Mouse (Mus musculus) limb, embryonic 10.5 days (tissue): ENCODE results near the gene Wdr35. TPM values are rescaled to one million over a fixed set of nuclear protein-coding genes. Genes with fewer than 3 reads are reported as not detected.
"Not testable (repeated sequence)": the region's sequence is repeated elsewhere in the genome, so short reads cannot be mapped to it uniquely, and the experiment has no call there.

Source experiments
- DNase-seq: peaks from one replicate; pipeline ENCODE4 v3.0.0-alpha.2; 2017; ENCODE audit warnings: low spot score
- H3K27ac ChIP-seq: fragments of 300-500 bp; sonication (generic); 2 replicates; pipeline ENCODE4 v1.5.1; 2016; ENCODE audit warnings: mild to moderate bottlenecking
- H3K27me3 ChIP-seq: fragments of 300-500 bp; sonication (generic); 2 replicates; pipeline ENCODE4 v1.6.1; 2016; ENCODE audit warnings: low read depth, mild to moderate bottlenecking; ENCODE audit not compliant: poor library complexity, severe bottlenecking
- H3K36me3 ChIP-seq: fragments of 300-500 bp; sonication (generic); 2 replicates; pipeline ENCODE4 v1.6.1; 2016; ENCODE audit warnings: mild to moderate bottlenecking, moderate library complexity
- H3K4me1 ChIP-seq: fragments of 300-500 bp; sonication (generic); 2 replicates; pipeline ENCODE4 v1.6.1; 2016
- H3K4me3 ChIP-seq: fragments of 300-500 bp; sonication (generic); 2 replicates; pipeline ENCODE4 v1.5.1; 2016; ENCODE audit warnings: mild to moderate bottlenecking, moderate library complexity
- H3K9me3 ChIP-seq: fragments of 300-500 bp; sonication (generic); replicated peaks from 2 replicates; pipeline ENCODE4 v1.6.1; 2016; ENCODE audit warnings: mild to moderate bottlenecking
- WGBS: fragments of 180-500 bp; shearing (Covaris S2); methylation state at CpG from one replicate; pipeline ENCODE4 v1.1.7; 2016; 5-methylcytosine and 5-hydroxymethylcytosine counted together
- polyA plus RNA-seq: library from polyadenylated mRNA; unstranded; fragments of >200 nt; fragmentation: Nextera tagmentation; extraction: Ambion mirVana; gene quantifications from 2 replicates; pipeline ENCODE4 v1.2.1, GENCODE M21; 2016

Gene Wdr35
- polyA plus RNA-seq, 1 experiment from 2014 or later: 27.3 TPM

DNA sequence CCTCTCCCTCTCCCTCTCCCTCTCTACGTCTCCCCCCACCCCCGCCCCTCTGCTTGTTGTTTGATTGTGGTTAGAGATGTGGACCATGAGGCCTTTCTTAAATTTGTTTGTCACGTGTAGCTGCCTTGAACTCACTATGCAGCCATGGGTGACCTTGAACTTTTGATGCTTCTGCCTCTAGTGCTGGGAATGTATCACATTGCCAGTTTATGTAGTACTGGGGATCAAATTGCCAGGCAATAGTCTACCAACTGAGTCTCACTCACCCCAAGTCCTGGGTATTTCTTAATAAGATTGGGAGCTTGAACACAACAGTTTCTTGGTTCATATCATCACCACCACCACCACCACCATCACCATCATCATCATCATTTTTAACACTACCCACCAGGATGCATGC is 47.3 kb downstream of the Wdr35 start:
- H3K36me3 ChIP-seq: peaks cover 10% of the 10 kb centered on the region
- H3K27me3 ChIP-seq: no peaks in the 10 kb centered on the region
- no peak overlapping the region for H3K4me3 ChIP-seq
- no peak for DNase-seq
- 72% methylated on average over 3 of the region's 3 CpGs for WGBS
- no peaks in the 10 kb centered on the region for H3K9me3 ChIP-seq
- H3K27ac ChIP-seq: no peak overlapping the region
- H3K4me1 ChIP-seq: peaks cover 7% of the 10 kb centered on the region; the same call in 1 of the 2 replicates

DNA sequence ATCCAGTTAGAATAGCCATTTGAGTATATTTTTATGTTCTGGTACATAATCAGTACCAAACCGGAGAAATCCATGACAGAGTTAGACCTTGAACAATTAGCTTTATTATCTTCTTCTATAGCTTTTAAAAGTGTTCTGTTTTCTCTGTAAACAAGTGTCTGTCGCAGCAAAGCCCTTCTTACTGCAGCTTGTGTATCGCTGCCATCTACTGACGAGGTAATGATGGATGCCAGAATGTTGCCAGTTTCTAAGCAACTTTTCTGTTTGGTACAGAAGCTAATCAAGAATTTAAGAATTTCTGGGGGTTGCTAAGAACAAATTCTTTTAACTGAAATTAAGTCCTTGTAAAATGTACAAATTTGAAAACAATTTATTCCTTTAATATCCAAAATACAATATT is 49.3 kb downstream of the Wdr35 start:
- no peak for DNase-seq
- H3K36me3 ChIP-seq: peaks cover 4% of the 10 kb centered on the region
- 69% methylated on average over 4 of the region's 4 CpGs for WGBS
- peaks cover 7% of the 10 kb centered on the region; the same call in 1 of the 2 replicates for H3K4me1 ChIP-seq
- no peaks in the 10 kb centered on the region for H3K27me3 ChIP-seq
- no peak overlapping the region for H3K27ac ChIP-seq
- no peaks in the 10 kb centered on the region for H3K9me3 ChIP-seq
- no peak overlapping the region for H3K4me3 ChIP-seq

DNA sequence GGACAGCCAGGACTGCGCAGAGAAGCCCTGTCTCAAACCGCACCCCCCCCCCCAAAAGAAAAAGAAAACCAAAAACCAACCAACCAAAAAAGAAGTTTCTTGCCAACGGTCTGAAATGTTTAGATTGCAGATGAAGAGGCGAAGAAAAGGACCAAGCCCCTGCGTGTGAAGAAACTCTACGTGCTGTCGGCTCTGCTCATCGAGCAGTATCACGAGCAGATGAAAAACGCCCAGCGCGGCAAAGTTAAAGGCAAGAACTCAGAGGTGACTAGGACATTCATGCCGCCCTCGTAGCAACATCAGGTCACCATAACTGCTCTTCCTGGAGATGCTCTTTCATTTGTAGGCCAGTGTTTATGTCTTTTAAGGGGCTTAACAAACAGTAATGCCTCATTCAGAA is 50.4 kb downstream of the Wdr35 start:
- Histone ChIP-seq H3K27ac (no peak overlapping the region), H3K36me3 (0 out of 2 replicates have a peak, but pooled peaks cover 6% of the 10 kb centered on the region), H3K27me3 (no peaks in the 10 kb centered on the region), H3K4me3 (no peak overlapping the region), H3K9me3 (no peaks in the 10 kb centered on the region), H3K4me1 (peaks cover 7% of the 10 kb centered on the region; the same call in 1 of the 2 replicates)
- 95% methylated on average over 14 of the region's 14 CpGs for WGBS
- DNase-seq: no peak

DNA sequence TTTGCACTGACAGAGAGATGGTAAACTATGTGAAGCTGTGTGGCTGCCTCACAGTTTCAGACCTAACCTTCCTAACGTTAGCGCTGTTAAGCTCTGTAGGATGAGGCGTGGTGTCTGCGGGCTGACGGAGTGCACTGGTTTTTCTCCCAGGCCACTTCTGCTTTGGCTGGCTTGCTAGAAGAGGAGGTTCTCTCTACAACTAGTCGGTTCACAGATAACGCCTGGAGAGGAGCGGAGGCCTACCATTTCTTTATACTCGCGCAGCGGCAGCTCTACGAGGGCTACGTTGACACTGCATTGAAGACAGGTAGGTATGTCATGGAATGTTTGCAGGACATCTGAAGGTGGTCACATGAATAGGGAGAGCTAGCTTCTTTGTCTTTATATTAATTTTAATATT is 51.0 kb downstream of the Wdr35 start:
- no peak for DNase-seq
- Histone ChIP-seq H3K9me3 (no peaks in the 10 kb centered on the region), H3K27me3 (no peaks in the 10 kb centered on the region), H3K36me3 (0 out of 2 replicates have a peak, but pooled peaks cover 6% of the 10 kb centered on the region), H3K4me3 (no peak overlapping the region), H3K27ac (no peak overlapping the region), H3K4me1 (peaks cover 7% of the 10 kb centered on the region; the same call in 1 of the 2 replicates)
- 88% methylated on average over 13 of the region's 13 CpGs for WGBS

DNA sequence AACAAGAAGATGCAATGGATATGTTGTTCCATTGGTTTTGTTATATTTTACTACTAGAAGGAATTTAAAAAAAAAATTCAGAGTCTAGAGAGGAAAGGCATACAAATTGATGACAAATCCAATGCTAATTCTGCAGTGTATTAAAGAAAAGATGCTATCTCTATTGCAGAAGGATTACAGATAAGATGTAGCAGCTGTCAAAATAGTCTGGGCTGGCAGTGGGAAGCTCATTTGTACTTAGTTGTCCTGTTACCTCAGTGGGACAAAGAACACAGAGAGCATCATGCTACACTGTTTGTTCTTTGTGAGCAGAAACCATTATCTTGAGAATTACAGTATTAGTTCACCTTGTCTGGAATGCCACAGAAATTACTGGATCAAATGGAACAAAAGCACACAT is 53.2 kb downstream of the Wdr35 start:
- no peak for DNase-seq
- Histone ChIP-seq H3K27me3 (no peaks in the 10 kb centered on the region), H3K9me3 (no peaks in the 10 kb centered on the region), H3K4me3 (no peak overlapping the region), H3K4me1 (peaks cover 8% of the 10 kb centered on the region; the same call in 1 of the 2 replicates), H3K27ac (no peak overlapping the region), H3K36me3 (0 out of 2 replicates have a peak, but pooled peaks cover 6% of the 10 kb centered on the region)

DNA sequence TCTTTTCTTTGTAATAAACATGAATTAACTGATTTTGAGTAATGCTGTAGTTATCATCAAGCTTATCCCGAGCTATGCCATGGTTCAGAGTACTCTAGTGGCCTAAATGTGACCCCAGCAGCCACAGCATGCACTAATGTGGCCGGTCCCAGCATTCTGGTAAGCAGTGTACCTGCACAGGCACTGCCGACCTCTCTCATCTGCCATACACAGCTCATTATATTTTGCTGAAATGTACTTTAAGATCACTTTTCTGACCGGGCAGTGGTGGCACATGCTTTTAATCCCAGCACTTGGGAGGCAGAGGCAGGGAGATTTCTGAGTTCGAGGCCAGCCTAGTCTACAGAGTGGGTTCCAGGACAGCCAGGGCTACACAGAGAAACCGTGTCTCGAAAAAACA is 55.1 kb downstream of the Wdr35 start:
- not testable (repeated sequence) for H3K9me3 ChIP-seq, DNase-seq, H3K27me3 ChIP-seq, H3K36me3 ChIP-seq, H3K27ac ChIP-seq, H3K4me1 ChIP-seq, H3K4me3 ChIP-seq
- 97% methylated on average over 7 of the region's 7 CpGs for WGBS

DNA sequence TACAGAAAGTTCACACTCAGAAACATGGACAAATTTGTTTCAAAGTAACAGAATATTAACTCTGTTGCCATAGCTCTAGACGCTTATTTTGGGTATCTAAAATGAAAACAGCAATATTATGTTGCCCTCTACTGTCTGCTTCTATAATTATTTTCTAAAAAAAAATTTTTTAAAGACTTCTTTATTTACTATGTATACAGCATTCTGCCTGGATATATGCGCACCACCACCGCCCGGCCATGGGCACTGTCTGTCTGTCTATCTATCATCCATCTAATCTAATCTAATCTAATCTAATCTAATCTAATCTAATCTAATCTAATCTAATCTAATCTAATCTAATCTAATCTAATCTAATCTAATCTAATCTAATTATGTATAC is 55.8 kb downstream of the Wdr35 start:
- no peaks in the 10 kb centered on the region for H3K9me3 ChIP-seq
- DNase-seq: no peak
- peak overlapping the region; percentile 59 for H3K4me3 ChIP-seq
- H3K4me1 ChIP-seq: peaks cover 8% of the 10 kb centered on the region; the same call in 1 of the 2 replicates
- peak overlapping the region; percentile 95 for H3K27ac ChIP-seq
- WGBS: 70% methylated on average over 4 of the region's 4 CpGs
- no peaks in the 10 kb centered on the region for H3K27me3 ChIP-seq
- 0 out of 2 replicates have a peak, but pooled peaks cover 6% of the 10 kb centered on the region for H3K36me3 ChIP-seq

DNA sequence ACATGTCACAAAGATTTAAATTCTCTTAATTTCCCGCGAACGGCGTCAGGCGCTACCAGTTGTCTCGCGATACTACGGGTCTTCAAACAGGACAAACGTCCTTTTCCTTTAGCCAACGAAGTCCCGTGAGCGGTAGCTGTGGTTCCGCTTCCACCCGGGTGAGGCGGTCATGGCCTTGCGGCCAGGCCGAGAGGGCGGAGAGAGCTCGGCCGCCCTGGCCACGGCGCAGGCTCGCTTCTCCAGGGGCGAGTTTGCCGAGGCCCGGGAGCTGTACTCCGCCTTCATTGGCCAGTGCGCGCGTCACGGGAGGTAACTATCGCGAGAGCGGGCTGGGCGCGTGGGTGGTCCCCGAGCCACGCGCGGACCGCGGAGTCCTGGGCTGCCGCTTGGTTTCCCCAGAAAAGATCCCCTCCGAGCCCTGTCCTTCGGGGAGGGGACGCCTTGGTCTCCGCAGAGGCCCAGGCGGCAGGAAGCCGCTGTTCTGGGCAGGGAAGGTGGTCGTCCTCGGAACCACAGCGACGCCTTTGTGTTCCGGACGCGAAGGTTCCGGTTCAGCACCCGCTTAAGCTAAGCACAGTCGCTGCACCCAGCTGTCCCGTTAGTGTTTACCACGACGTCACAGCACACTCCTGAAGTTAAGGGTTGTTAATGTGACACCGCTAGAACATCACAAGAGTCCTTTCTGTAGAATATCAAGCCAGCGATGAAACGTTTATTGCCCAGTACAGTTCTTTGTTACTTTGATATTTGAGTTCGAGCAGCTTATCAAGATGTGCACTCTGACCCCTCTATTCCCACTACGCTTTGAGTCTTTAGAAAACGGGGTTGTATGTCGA is 56.4 kb downstream of the Wdr35 start, which contains the start of gene Ttc32:
Gene Ttc32, plus strand, starts transcription at position 110 of the 836 bp plus-strand sequence.
- Histone ChIP-seq H3K4me3 (peak within 1 kb of the TSS; percentile 59), H3K27me3 (no peaks in the 10 kb centered on the region), H3K36me3 (0 out of 2 replicates have a peak, but pooled peaks cover 6% of the 10 kb centered on the region), H3K4me1 (peaks cover 8% of the 10 kb centered on the region; the same call in 1 of the 2 replicates), H3K27ac (peak within 1 kb of the TSS; percentile 95), H3K9me3 (no peaks in the 10 kb centered on the region)
- DNase-seq: peak; percentile 97
- under 1% methylated on average over 69 of the region's 69 CpGs for WGBS

DNA sequence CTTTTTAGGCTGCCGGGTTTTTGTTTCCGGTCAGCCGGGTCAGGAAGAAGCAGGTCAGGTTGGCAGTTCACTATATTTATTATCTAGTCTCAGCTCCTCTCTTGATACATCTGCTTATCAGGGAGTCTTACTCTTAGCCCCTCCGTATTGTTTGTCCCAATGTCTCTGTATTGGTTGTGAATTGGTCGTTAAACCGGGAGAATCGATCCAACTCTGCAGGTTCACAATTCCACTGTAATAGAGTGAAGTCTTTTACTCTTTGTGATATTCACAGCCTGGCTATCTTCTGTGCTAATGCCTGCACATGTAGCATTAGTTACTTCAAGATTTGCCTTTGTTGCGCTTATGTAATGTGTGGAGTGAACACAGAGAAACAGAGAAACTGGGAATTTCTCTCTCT is 57.5 kb downstream of the Wdr35 start:
- 0 out of 2 replicates have a peak, but pooled peaks cover 6% of the 10 kb centered on the region for H3K36me3 ChIP-seq
- H3K27ac ChIP-seq: peak overlapping the region; percentile 95
- H3K4me1 ChIP-seq: peaks cover 8% of the 10 kb centered on the region; the same call in 1 of the 2 replicates
- H3K27me3 ChIP-seq: no peaks in the 10 kb centered on the region
- no peak for DNase-seq
- H3K4me3 ChIP-seq: peak overlapping the region; percentile 59
- 73% methylated on average over 8 of the region's 8 CpGs for WGBS
- H3K9me3 ChIP-seq: no peaks in the 10 kb centered on the region

DNA sequence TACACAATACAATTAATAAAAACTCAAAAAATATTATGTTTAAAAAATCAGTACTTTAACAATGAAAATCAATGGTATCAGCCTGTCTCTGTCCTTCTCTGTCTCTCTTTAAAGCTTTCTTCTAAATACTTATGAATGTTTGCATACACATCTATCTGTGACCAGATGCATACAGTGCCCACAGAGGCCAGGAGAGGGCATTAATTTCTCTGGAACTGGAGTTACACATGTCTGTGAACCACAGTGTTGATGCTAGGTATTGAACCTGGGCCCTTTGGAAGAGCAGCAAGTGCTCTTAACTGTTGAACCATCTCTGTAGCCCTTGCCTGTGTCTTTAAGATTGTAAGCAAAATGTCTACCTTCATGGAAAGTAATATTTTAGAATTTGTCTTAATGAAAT is 59.4 kb downstream of the Wdr35 start:
- Histone ChIP-seq H3K36me3 (0 out of 2 replicates have a peak, but pooled peaks cover 3% of the 10 kb centered on the region), H3K27ac (no peak overlapping the region), H3K4me3 (no peak overlapping the region), H3K4me1 (peaks cover 8% of the 10 kb centered on the region; the same call in 1 of the 2 replicates), H3K27me3 (no peaks in the 10 kb centered on the region), H3K9me3 (no peaks in the 10 kb centered on the region)
- DNase-seq: no peak

DNA sequence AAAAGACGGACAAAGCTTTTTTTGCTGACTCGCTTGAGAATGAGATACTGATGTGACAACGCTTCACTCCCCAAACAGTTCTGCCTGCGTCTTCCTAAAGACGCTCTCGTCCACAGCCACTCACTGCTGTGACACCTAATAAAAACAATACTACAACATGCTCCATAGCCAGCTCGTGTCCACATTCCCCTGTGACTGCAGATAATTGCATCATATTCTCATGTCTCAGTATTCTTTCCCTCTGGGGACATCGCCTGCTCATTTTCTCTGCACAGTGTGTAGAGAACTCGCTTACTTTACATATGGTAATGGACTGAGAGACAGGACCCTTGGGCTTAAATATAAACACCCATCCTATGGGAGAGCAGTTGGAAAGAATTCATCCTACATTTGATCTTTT is 62.7 kb downstream of the Wdr35 start:
- H3K36me3 ChIP-seq: no peaks in the 10 kb centered on the region

DNA sequence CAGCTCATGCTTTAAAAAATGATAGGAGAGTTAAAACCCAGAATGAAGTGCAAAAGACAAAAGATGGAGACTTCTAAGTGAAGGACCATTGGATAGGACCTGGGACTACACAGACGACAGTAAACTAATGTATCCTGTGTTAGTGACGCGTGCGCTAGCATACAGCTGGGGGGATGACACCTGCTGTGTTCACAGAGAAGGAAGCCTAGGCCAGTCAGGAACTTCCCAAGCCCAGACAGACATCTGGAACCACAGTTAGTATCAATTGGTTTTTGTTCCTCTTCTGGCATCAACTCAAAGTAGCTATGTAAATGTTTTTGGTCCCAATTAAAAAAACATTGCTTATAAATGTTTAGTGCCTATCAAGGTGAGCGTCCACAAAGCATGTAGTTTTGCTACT is 66.5 kb downstream of the Wdr35 start:
- Histone ChIP-seq H3K36me3 (peaks cover 6% of the 10 kb centered on the region; the same call in 1 of the 2 replicates), H3K4me3 (no peak overlapping the region), H3K9me3 (no peaks in the 10 kb centered on the region), H3K27ac (no peak overlapping the region), H3K27me3 (no peaks in the 10 kb centered on the region), H3K4me1 (peaks cover 25% of the 10 kb centered on the region; the same call in 1 of the 2 replicates)
- WGBS: 85% methylated on average over 5 of the region's 5 CpGs
- DNase-seq: no peak

More for the DNA sequence above, 62.7 kb downstream of the Wdr35 start:
- no peak overlapping the region for H3K4me3 ChIP-seq
- no peaks in the 10 kb centered on the region for H3K9me3 ChIP-seq
- H3K27ac ChIP-seq: no peak overlapping the region
- H3K4me1 ChIP-seq: peaks cover 12% of the 10 kb centered on the region; the same call in 1 of the 2 replicates
- WGBS: 87% methylated on average over 9 of the region's 9 CpGs
- H3K27me3 ChIP-seq: no peaks in the 10 kb centered on the region
- no peak for DNase-seq

DNA sequence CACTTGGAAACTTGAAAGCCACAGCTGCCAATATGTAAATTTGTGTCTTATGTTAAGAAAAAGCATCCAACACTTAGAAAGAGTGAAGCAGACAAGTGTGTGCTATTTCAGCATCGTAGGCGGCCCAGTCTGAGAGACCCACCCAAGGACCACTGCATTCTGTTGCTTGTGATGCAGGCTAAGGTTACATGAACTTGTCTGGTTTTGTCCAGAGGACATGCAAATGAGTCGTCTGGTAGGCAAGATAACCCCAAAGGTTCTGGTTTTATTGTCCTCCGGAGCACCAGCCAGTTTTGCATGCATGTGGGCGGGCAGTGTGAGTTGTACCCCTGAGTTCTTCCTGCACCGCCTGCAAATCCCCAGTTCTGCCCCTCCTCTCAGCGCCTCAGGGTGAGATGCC is 67.0 kb downstream of the Wdr35 start:
- peaks cover 6% of the 10 kb centered on the region; the same call in 1 of the 2 replicates for H3K36me3 ChIP-seq
- 72% methylated on average over 7 of the region's 7 CpGs for WGBS
- DNase-seq: no peak
- no peaks in the 10 kb centered on the region for H3K9me3 ChIP-seq
- H3K27ac ChIP-seq: no peak overlapping the region
- H3K4me3 ChIP-seq: no peak overlapping the region
- H3K4me1 ChIP-seq: peaks cover 25% of the 10 kb centered on the region; the same call in 1 of the 2 replicates
- no peaks in the 10 kb centered on the region for H3K27me3 ChIP-seq
